Mouse (Mus musculus) olfactory bulb, adult 2 months (tissue): ENCODE results near the gene Wscd2. TPM values are rescaled to one million over a fixed set of nuclear protein-coding genes. Genes with fewer than 3 reads are reported as not detected.

Experiments
- H3K27ac ChIP-seq: fragments of 200-500 bp; 2 replicates; pipeline ENCODE4 v1.5.1; 2012; ENCODE audit warnings: low read depth, low read length; ENCODE audit not compliant: insufficient read depth
- H3K4me1 ChIP-seq: fragments of 200-500 bp; 2 replicates; pipeline ENCODE4 v1.6.1; 2012; ENCODE audit warnings: low read length; ENCODE audit not compliant: control insufficient read depth, insufficient read depth
- H3K4me3 ChIP-seq: fragments of 200-500 bp; 2 replicates; pipeline ENCODE4 v1.5.1; 2012; ENCODE audit warnings: mild to moderate bottlenecking, low read depth, low read length, moderate library complexity; ENCODE audit not compliant: insufficient read depth
- CTCF ChIP-seq: fragments of 200-500 bp; IDR thresholded peaks from 2 replicates; pipeline ENCODE4 v1.5.1; 2012; ENCODE audit warnings: low read depth, mild to moderate bottlenecking, low read length, moderate library complexity; ENCODE audit not compliant: insufficient read depth
- POLR2A ChIP-seq: fragments of 200-500 bp; IDR thresholded peaks from 2 replicates; pipeline ENCODE4 v1.6.1; 2012; ENCODE audit warnings: mild to moderate bottlenecking, low read depth, low read length, moderate library complexity; ENCODE audit not compliant: insufficient read depth
- WGBS: fragments of 180-500 bp; shearing (Covaris S2); methylation state at CpG from one replicate; pipeline ENCODE4 v1.1.7; 2018; 5-methylcytosine and 5-hydroxymethylcytosine counted together
- polyA plus RNA-seq: library from polyadenylated mRNA; stranded (reverse); fragments of >200 nt; gene quantifications from 2 replicates; pipeline ENCODE4 v1.2.4, GENCODE M21; 2012; ENCODE audit warnings: low replicate concordance; ENCODE audit not compliant: missing spikeins, insufficient read depth, insufficient read length

Wscd2 gene
- polyA plus RNA-seq, 1 experiment: not detected

- H3K27ac ChIP-seq: no peak overlapping the region
- peaks cover 24% of the 10 kb centered on the region for H3K4me1 ChIP-seq
- 86% methylated on average over 4 of the region's 4 CpGs for WGBS
- H3K4me3 ChIP-seq: no peak overlapping the region
- TF ChIP-seq POLR2A (no peak), CTCF (no peak)
Measured at GRCm38 (mm10) chr5:113625068-113625467, 134.9 kb downstream of the Wscd2 start.

- H3K4me3 ChIP-seq: no peak overlapping the region
- TF ChIP-seq CTCF (no peak), POLR2A (no peak)
- no peak overlapping the region for H3K27ac ChIP-seq
- H3K4me1 ChIP-seq: peaks cover 29% of the 10 kb centered on the region
- WGBS: 89% methylated on average over 8 of the region's 8 CpGs
Measured at GRCm38 (mm10) chr5:113626352-113626751, 136.2 kb downstream of the Wscd2 start.

- peaks cover 29% of the 10 kb centered on the region for H3K4me1 ChIP-seq
- 93% methylated on average over 5 of the region's 5 CpGs for WGBS
- no peak overlapping the region for H3K27ac ChIP-seq
- H3K4me3 ChIP-seq: no peak overlapping the region
- no peak for TF ChIP-seq POLR2A
- TF ChIP-seq CTCF: no peak
Measured at GRCm38 (mm10) chr5:113626991-113627390, 136.9 kb downstream of the Wscd2 start.

GRCm38 (mm10) chr5:113627820-113628437 lies 137.8 kb downstream of the Wscd2 start:
- Histone ChIP-seq H3K4me3 (no peak overlapping the region), H3K4me1 (peaks cover 29% of the 10 kb centered on the region), H3K27ac (no peak overlapping the region)
- 39% methylated on average over 11 of the region's 11 CpGs for WGBS
- no peak for TF ChIP-seq POLR2A
- TF ChIP-seq CTCF: no peak

- no peak for TF ChIP-seq CTCF
- no peak for TF ChIP-seq POLR2A
- Histone ChIP-seq H3K4me3 (no peak overlapping the region), H3K4me1 (peaks cover 38% of the 10 kb centered on the region), H3K27ac (no peak overlapping the region)
- 86% methylated on average over 3 of the region's 3 CpGs for WGBS
Measured at GRCm38 (mm10) chr5:113629248-113629647, 139.1 kb downstream of the Wscd2 start.

- 85% methylated on average over 10 of the region's 10 CpGs for WGBS
- Histone ChIP-seq H3K4me1 (peaks cover 41% of the 10 kb centered on the region), H3K27ac (no peak overlapping the region), H3K4me3 (no peak overlapping the region)
- no peak for TF ChIP-seq CTCF
- TF ChIP-seq POLR2A: no peak
Measured at GRCm38 (mm10) chr5:113630116-113630515, 140.0 kb downstream of the Wscd2 start.

- 70% methylated on average over 9 of the region's 9 CpGs for WGBS
- no peak overlapping the region for H3K27ac ChIP-seq
- TF ChIP-seq CTCF (no peak), POLR2A (no peak)
- peaks cover 36% of the 10 kb centered on the region for H3K4me1 ChIP-seq
- H3K4me3 ChIP-seq: no peak overlapping the region
Measured at GRCm38 (mm10) chr5:113633037-113633714, 143.0 kb downstream of the Wscd2 start.

GRCm38 (mm10) chr5:113634024-113634651 lies 144.0 kb downstream of the Wscd2 start:
- WGBS: 57% methylated on average over 13 of the region's 13 CpGs
- peaks cover 34% of the 10 kb centered on the region for H3K4me1 ChIP-seq
- H3K27ac ChIP-seq: no peak overlapping the region
- TF ChIP-seq CTCF (no peak), POLR2A (no peak)
- H3K4me3 ChIP-seq: no peak overlapping the region

- TF ChIP-seq POLR2A (no peak), CTCF (no peak)
- no peak overlapping the region for H3K4me3 ChIP-seq
- no peak overlapping the region for H3K27ac ChIP-seq
- peaks cover 38% of the 10 kb centered on the region for H3K4me1 ChIP-seq
- WGBS: 90% methylated on average over 7 of the region's 7 CpGs
Measured at GRCm38 (mm10) chr5:113634887-113635610, 144.9 kb downstream of the Wscd2 start.
